Comparison of ENCODE assay signal across 8 mouse cellular contexts in genomic region chr11:114880589-114880988, GRCm38 (mm10). TPM values are rescaled to one million over a fixed set of nuclear protein-coding genes. Genes with fewer than 3 reads are reported as not detected.
A peak's percentile ranks its signal among the peaks of the same experiment; 100 is the strongest.
DNase-seq lines count a peak whose midpoint lies in the region; ATAC-seq and TF ChIP-seq lines count a peak whose summit lies in the region.

No protein-coding gene starts in this region.

- DNase-seq in gastrocnemius, adult 18-20 months (ENCODE audit: low spot score), result peak; percentile 40
- no peak for DNase-seq in gastrocnemius, postnatal 10 days
- DNase-seq in midbrain, embryonic 11.5 days (ENCODE audit: low spot score, missing footprints), result peak; percentile 93
- DNase-seq in c-Kit-positive CD71-positive TER-119-positive erythroid progenitor cells, embryonic 14.5 days (ENCODE audit: low spot score), result peak; percentile 17
- peak; percentile 49 for DNase-seq in left cerebral cortex, postnatal 4 days
- no peak for DNase-seq in stomach, postnatal 0 days (ENCODE audit: low spot score)

- no peak overlapping the region for H3K4me2 ChIP-seq in midbrain, embryonic 11.5 days
- no peak overlapping the region for H3K4me2 ChIP-seq in midbrain, embryonic 15.5 days
- no peak overlapping the region for H3K4me2 ChIP-seq in stomach, postnatal 0 days (replicated peaks; ENCODE audit: low read depth)
- no peak overlapping the region for H3K4me2 ChIP-seq in forebrain, embryonic 12.5 days

- intact Hi-C loops in left cerebral cortex, postnatal 4 days (cut with DNase I), result no loop called here

- WGBS in midbrain, embryonic 11.5 days, result 0% methylated on average over 1 of the region's 1 CpGs
- WGBS in midbrain, embryonic 15.5 days, result 0% methylated on average over 1 of the region's 1 CpGs
- WGBS in stomach, postnatal 0 days, result 0% methylated on average over 1 of the region's 1 CpGs
- 0% methylated on average over 1 of the region's 1 CpGs for WGBS in forebrain, embryonic 12.5 days

- no peaks in the 10 kb centered on the region for H3K36me3 ChIP-seq in midbrain, embryonic 11.5 days (ENCODE audit: control insufficient read depth, insufficient read depth, low read length)
- no peaks in the 10 kb centered on the region for H3K36me3 ChIP-seq in midbrain, embryonic 15.5 days (replicated peaks)
- no peaks in the 10 kb centered on the region for H3K36me3 ChIP-seq in stomach, postnatal 0 days (ENCODE audit: control insufficient read depth, insufficient read depth, low read length)
- no peaks in the 10 kb centered on the region for H3K36me3 ChIP-seq in forebrain, embryonic 12.5 days (replicated peaks)

- no peaks in the 10 kb centered on the region for H3K27me3 ChIP-seq in midbrain, embryonic 11.5 days (ENCODE audit: control insufficient read depth, insufficient read depth, low read length)
- H3K27me3 ChIP-seq in midbrain, embryonic 15.5 days (replicated peaks), result no peaks in the 10 kb centered on the region
- H3K27me3 ChIP-seq in stomach, postnatal 0 days (ENCODE audit: control insufficient read depth, insufficient read depth, low read length), result no peaks in the 10 kb centered on the region
- 0 out of 2 replicates have a peak, but pooled peaks cover 3% of the 10 kb centered on the region for H3K27me3 ChIP-seq in forebrain, embryonic 12.5 days

- ATAC-seq in midbrain, embryonic 11.5 days (ENCODE audit: low FRiP score), result no peak
- no peak for ATAC-seq in midbrain, embryonic 15.5 days (replicated peaks)
- no peak for ATAC-seq in stomach, postnatal 0 days (ENCODE audit: low FRiP score, low TSS enrichment)
- ATAC-seq in forebrain, embryonic 12.5 days (ENCODE audit: low FRiP score), result no peak

- H3K9me3 ChIP-seq in midbrain, embryonic 11.5 days (ENCODE audit: control insufficient read depth, low read length), result no peaks in the 10 kb centered on the region
- no peaks in the 10 kb centered on the region for H3K9me3 ChIP-seq in midbrain, embryonic 15.5 days
- H3K9me3 ChIP-seq in stomach, postnatal 0 days (ENCODE audit: control insufficient read depth, low read length), result no peaks in the 10 kb centered on the region
- no peaks in the 10 kb centered on the region for H3K9me3 ChIP-seq in forebrain, embryonic 12.5 days

- H3K4me1 ChIP-seq in midbrain, embryonic 11.5 days (ENCODE audit: control insufficient read depth, insufficient read depth, low read length), result peaks cover under 1% of the 10 kb centered on the region; the same call in 1 of the 2 replicates
- no peaks in the 10 kb centered on the region for H3K4me1 ChIP-seq in midbrain, embryonic 15.5 days
- no peaks in the 10 kb centered on the region for H3K4me1 ChIP-seq in stomach, postnatal 0 days (replicated peaks; ENCODE audit: control insufficient read depth, insufficient read depth)
- peaks cover 7% of the 10 kb centered on the region for H3K4me1 ChIP-seq in forebrain, embryonic 12.5 days

- H3K27ac ChIP-seq in midbrain, embryonic 11.5 days (ENCODE audit: low read depth, low read length), result no peak overlapping the region
- H3K27ac ChIP-seq in midbrain, embryonic 15.5 days, result no peak overlapping the region
- H3K27ac ChIP-seq in stomach, postnatal 0 days (replicated peaks), result no peak overlapping the region
- H3K27ac ChIP-seq in forebrain, embryonic 12.5 days, result no peak overlapping the region

- TF ChIP-seq CTCF in stomach, postnatal 0 days (IDR thresholded peaks at IDR 0.05; ENCODE audit: low read depth), result peak; percentile 74

- H3K9ac ChIP-seq in midbrain, embryonic 11.5 days (ENCODE audit: low read length), result no peak overlapping the region
- no peak overlapping the region for H3K9ac ChIP-seq in midbrain, embryonic 15.5 days
- no peak overlapping the region for H3K9ac ChIP-seq in stomach, postnatal 0 days (ENCODE audit: low read length)
- H3K9ac ChIP-seq in forebrain, embryonic 12.5 days, result no peak overlapping the region

- no peak overlapping the region for H3K4me3 ChIP-seq in midbrain, embryonic 11.5 days (ENCODE audit: low read depth, low read length)
- H3K4me3 ChIP-seq in midbrain, embryonic 15.5 days, result no peak overlapping the region
- no peak overlapping the region for H3K4me3 ChIP-seq in stomach, postnatal 0 days (ENCODE audit: low read depth, low read length)
- H3K4me3 ChIP-seq in forebrain, embryonic 12.5 days (replicated peaks), result no peak overlapping the region

- no peak for TF ChIP-seq EP300 in stomach, postnatal 0 days (optimal IDR thresholded peaks at IDR 0.05)

RNA-seq across cellular contexts. Expression of gene Cd300a, which starts 9.3 kb away (rescaled TPM):
- under 1 TPM; 0.59 to 0.81 TPM for total RNA-seq in gastrocnemius, adult 18-20 months (2021)
- 1 to 10 TPM; 1.1 to 1.2 TPM for total RNA-seq in gastrocnemius, postnatal 10 days (2021)
- 0.79 and 1.1 TPM in 2 replicates for polyA plus RNA-seq in midbrain, embryonic 11.5 days (2014; fragmentation: Nextera tagmentation; extraction: Ambion mirVana)
- polyA plus RNA-seq in midbrain, embryonic 15.5 days (2015; fragmentation: Nextera tagmentation; extraction: Ambion mirVana), result 0.86 and 0.94 TPM in 2 replicates
- under 1 TPM; 0.44 to 0.54 TPM for total RNA-seq in left cerebral cortex, postnatal 4 days (2021)
- polyA plus RNA-seq in stomach, postnatal 0 days (2015; fragmentation: Nextera tagmentation; extraction: Ambion mirVana), result 1.5 and 2.1 TPM in 2 replicates
- 0.44 and 0.68 TPM in 2 replicates for polyA plus RNA-seq in forebrain, embryonic 12.5 days (2016; fragmentation: Nextera tagmentation; extraction: Ambion mirVana)

RNA-seq across cellular contexts. Expression of gene Gprc5c, which starts 29.6 kb away (rescaled TPM):
- 10 to 100 TPM; 39.7 to 43.7 TPM for total RNA-seq in gastrocnemius, adult 18-20 months (2021)
- 10 to 100 TPM; 58.5 to 63.6 TPM for total RNA-seq in gastrocnemius, postnatal 10 days (2021)
- polyA plus RNA-seq in midbrain, embryonic 11.5 days (2014; fragmentation: Nextera tagmentation; extraction: Ambion mirVana), result 8.9 and 10.7 TPM in 2 replicates
- 9.3 and 9.4 TPM in 2 replicates for polyA plus RNA-seq in midbrain, embryonic 15.5 days (2015; fragmentation: Nextera tagmentation; extraction: Ambion mirVana)
- 1 to 10 TPM; 4.9 to 5.6 TPM for total RNA-seq in left cerebral cortex, postnatal 4 days (2021)
- 10.8 and 11.2 TPM in 2 replicates for polyA plus RNA-seq in stomach, postnatal 0 days (2015; fragmentation: Nextera tagmentation; extraction: Ambion mirVana)
- 8.4 and 10.8 TPM in 2 replicates for polyA plus RNA-seq in forebrain, embryonic 12.5 days (2016; fragmentation: Nextera tagmentation; extraction: Ambion mirVana)

RNA-seq across cellular contexts. Expression of gene Cd300lb, which starts 53.6 kb away (rescaled TPM):
- under 1 TPM; 0.09 to 0.24 TPM for total RNA-seq in gastrocnemius, adult 18-20 months (2021)
- under 1 TPM; 0.35 to 0.47 TPM for total RNA-seq in gastrocnemius, postnatal 10 days (2021)
- 0.30 TPM in 1 of 2 replicates, not detected in the other for polyA plus RNA-seq in midbrain, embryonic 11.5 days (2014; fragmentation: Nextera tagmentation; extraction: Ambion mirVana)
- 0.14 TPM in 1 of 2 replicates, not detected in the other for polyA plus RNA-seq in midbrain, embryonic 15.5 days (2015; fragmentation: Nextera tagmentation; extraction: Ambion mirVana)
- total RNA-seq in left cerebral cortex, postnatal 4 days (2021), result not detected
- 0.12 TPM in 2 replicates for polyA plus RNA-seq in stomach, postnatal 0 days (2015; fragmentation: Nextera tagmentation; extraction: Ambion mirVana)
- polyA plus RNA-seq in forebrain, embryonic 12.5 days (2016; fragmentation: Nextera tagmentation; extraction: Ambion mirVana), result not detected in 2 replicates

Comparison
In these comparisons a context has a peak if more than half of its experiments do, and no peak if none do; other contexts are left out.
1. DNase-seq: peak in gastrocnemius, adult 18-20 months (single experiment), midbrain, embryonic 11.5 days (single experiment), c-Kit-positive CD71-positive TER-119-positive erythroid progenitor cells, embryonic 14.5 days (single experiment) and left cerebral cortex, postnatal 4 days (single experiment); none in gastrocnemius, postnatal 10 days (single experiment) and stomach, postnatal 0 days (single experiment).